Mouse (Mus musculus) lung, postnatal 36 days (tissue): ENCODE results near the gene Slc44a3.

ENCODE experiments used
- DNase-seq: peaks from one replicate; pipeline ENCODE4 v3.0.0; 2022; ENCODE audit warnings: mixed read lengths

The Slc44a3 gene

GRCm38 (mm10) chr3:121493997-121494421, 38.2 kb downstream of the Slc44a3 start:
- DNase-seq, result peak; percentile 11

GRCm38 (mm10) chr3:121492026-121492425, 40.2 kb downstream of the Slc44a3 start:
- no peak for DNase-seq

GRCm38 (mm10) chr3:121490941-121491340, 41.3 kb downstream of the Slc44a3 start:
- DNase-seq, result no peak

GRCm38 (mm10) chr3:121489462-121490118, 42.6 kb downstream of the Slc44a3 start:
- DNase-seq, result no peak

- no peak for DNase-seq
Observed at GRCm38 (mm10) chr3:121485201-121485600, 47.0 kb downstream of the Slc44a3 start.

- no peak for DNase-seq
Observed at GRCm38 (mm10) chr3:121483266-121484161, 48.7 kb downstream of the Slc44a3 start.

GRCm38 (mm10) chr3:121481564-121481963, 50.6 kb downstream of the Slc44a3 start:
- no peak for DNase-seq

GRCm38 (mm10) chr3:121480961-121481436, 51.2 kb downstream of the Slc44a3 start:
- no peak for DNase-seq

GRCm38 (mm10) chr3:121480030-121480960, 51.9 kb downstream of the Slc44a3 start:
- DNase-seq, result no peak

- no peak for DNase-seq
Observed at GRCm38 (mm10) chr3:121474738-121475137, 57.5 kb downstream of the Slc44a3 start.

GRCm38 (mm10) chr3:121471703-121472102, 60.5 kb downstream of the Slc44a3 start:
- DNase-seq, result no peak

- peak; percentile 51 for DNase-seq
Observed at GRCm38 (mm10) chr3:121469185-121469975, 62.8 kb downstream of the Slc44a3 start.

- DNase-seq, result no peak
Observed at GRCm38 (mm10) chr3:121468136-121468535, 64.1 kb downstream of the Slc44a3 start.

- peak; percentile 28 for DNase-seq
Observed at GRCm38 (mm10) chr3:121467094-121467552, 65.1 kb downstream of the Slc44a3 start.

- DNase-seq, result no peak
Observed at GRCm38 (mm10) chr3:121465795-121466194, 66.4 kb downstream of the Slc44a3 start.

- no peak for DNase-seq
Observed at GRCm38 (mm10) chr3:121464733-121465305, 67.4 kb downstream of the Slc44a3 start.

- no peak for DNase-seq
Observed at GRCm38 (mm10) chr3:121462782-121463181, 69.4 kb downstream of the Slc44a3 start.

- DNase-seq, result no peak
Observed at GRCm38 (mm10) chr3:121461477-121461876, 70.7 kb downstream of the Slc44a3 start.

- DNase-seq, result no peak
Observed at GRCm38 (mm10) chr3:121460473-121461193, 71.6 kb downstream of the Slc44a3 start.
